Mouse (Mus musculus) bone marrow macrophage, adult 2 months (primary cell): ENCODE results near the gene Gm21954.

Experiments
- CTCF ChIP-seq: IDR thresholded peaks from 2 replicates; pipeline ENCODE4 v1.5.1; 2012; ENCODE audit warnings: low read depth, mild to moderate bottlenecking, low read length, moderate library complexity
- POLR2A ChIP-seq: IDR thresholded peaks from 2 replicates; pipeline ENCODE4 v1.6.1; 2012; ENCODE audit warnings: mild to moderate bottlenecking, low read depth, low read length, borderline replicate concordance

GRCm38 (mm10) chr3:55442012-55442645 is 29.9 kb downstream of the Gm21954 start:
- TF ChIP-seq CTCF: no peak
- no peak for TF ChIP-seq POLR2A
